Mouse (Mus musculus) left cerebral cortex, adult 11 months (tissue): ENCODE data around the gene Il13ra2.
"Not testable (repeated sequence)": the region's sequence is repeated elsewhere in the genome, so short reads cannot be mapped to it uniquely, and the experiment has no call there.

Experiments
- DNase-seq: peaks from one replicate; pipeline ENCODE4 v3.0.0; 2022; ENCODE audit warnings: low spot score

The Il13ra2 gene

GRCm38 (mm10) chrX:147429129-147429528 lies at the start of gene Il13ra2:
Il13ra2 (minus strand) TSS chrX:147429192.
- no peak for DNase-seq

- DNase-seq, result not testable (repeated sequence)
Measured at GRCm38 (mm10) chrX:147453610-147454009, 24.6 kb upstream of the Il13ra2 start, which contains the start of gene Vmn1r239-ps. Vmn1r239-ps (minus strand) TSS chrX:147453710.

- no peak for DNase-seq
Measured at GRCm38 (mm10) chrX:147443386-147443785, 14.4 kb upstream of the Il13ra2 start.

GRCm38 (mm10) chrX:147435400-147435799 lies 6.4 kb upstream of the Il13ra2 start:
- DNase-seq, result no peak

- DNase-seq, result no peak
Measured at GRCm38 (mm10) chrX:147429753-147430152, 761 bp upstream of the Il13ra2 start.

- no peak for DNase-seq
Measured at GRCm38 (mm10) chrX:147393446-147393845, 35.5 kb downstream of the Il13ra2 start.

GRCm38 (mm10) chrX:147349167-147349566 lies 79.8 kb downstream of the Il13ra2 start:
- no peak for DNase-seq
